Mouse (Mus musculus): ENCODE results near the gene Krtap16-1. TPM values are rescaled to one million over a fixed set of nuclear protein-coding genes. Genes with fewer than 3 reads are reported as not detected.

Gene Krtap16-1
- polyA plus RNA-seq (2015; fragmentation: Nextera tagmentation; extraction: Ambion mirVana): not detected in 2 replicates

DNA sequence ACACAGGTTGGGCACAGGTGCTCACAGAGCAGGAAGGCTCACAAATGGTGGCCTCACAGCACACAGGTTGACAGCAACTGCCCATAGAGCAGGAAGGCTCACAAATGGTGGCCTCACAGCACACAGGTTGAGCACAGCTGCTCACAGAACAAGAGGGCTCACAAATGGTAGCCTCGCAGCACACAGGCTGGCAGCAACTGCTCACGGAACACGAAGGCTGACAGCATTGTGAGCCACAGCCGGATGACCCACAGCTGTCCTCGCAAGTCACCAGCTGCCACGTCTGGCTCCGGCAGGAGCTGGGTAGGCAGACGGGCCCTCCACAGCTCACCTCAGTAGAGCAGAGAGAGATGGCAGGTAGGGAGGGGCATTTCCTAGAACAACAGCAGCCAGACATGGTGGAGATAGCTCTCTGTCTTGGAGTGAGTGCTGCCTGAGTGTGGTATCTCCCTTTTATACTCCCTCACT lies at the start of gene Krtap16-1:
Gene Krtap16-1 (minus strand): TSS at position 418 of the 468 bp plus-strand sequence.
- no peak within 1 kb of the TSS for H3K27ac ChIP-seq
- no peak within 1 kb of the TSS for H3K4me3 ChIP-seq
- H3K4me1 ChIP-seq: no peaks in the 10 kb centered on the region
- no peak within 1 kb of the TSS for H3K9ac ChIP-seq
- no peak for ATAC-seq (ENCODE audit: insufficient number of reproducible peaks, insufficient read depth, low FRiP score, low TSS enrichment, low read depth)
- WGBS: 83% methylated on average over 8 of the region's 8 CpGs
- no peaks in the 10 kb centered on the region for H3K36me3 ChIP-seq
- H3K27me3 ChIP-seq: peaks cover 16% of the 10 kb centered on the region; the same call in 1 of the 2 replicates
- H3K4me2 ChIP-seq: no peak within 1 kb of the TSS
- no peaks in the 10 kb centered on the region for H3K9me3 ChIP-seq

DNA sequence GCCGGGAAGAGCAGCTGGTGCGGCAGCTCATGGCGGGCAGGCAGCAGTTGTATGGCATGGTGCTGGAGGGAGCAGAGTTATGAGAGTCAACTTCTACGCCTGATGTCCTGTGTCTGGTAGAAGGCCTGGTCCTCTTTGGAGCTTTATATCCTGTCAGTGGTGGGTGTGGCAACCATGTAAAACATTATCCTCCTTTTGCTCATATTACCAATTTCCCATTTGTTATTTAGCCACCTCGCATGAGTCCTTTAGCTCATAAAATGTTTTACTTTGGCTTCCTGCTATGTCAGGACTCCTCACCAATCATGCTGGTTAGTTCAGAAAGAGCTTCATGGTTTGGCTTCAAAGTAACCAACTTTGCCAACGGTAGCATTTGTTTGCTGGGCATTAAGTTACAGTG lies 43.4 kb upstream of the Krtap16-1 start, which contains the start of gene Krt33b:
Gene Krt33b (minus strand): TSS at position 101 of the 400 bp plus-strand sequence.
- H3K27ac ChIP-seq: no peak within 1 kb of the TSS
- no peak within 1 kb of the TSS for H3K9ac ChIP-seq
- no peak for ATAC-seq (ENCODE audit: insufficient number of reproducible peaks, insufficient read depth, low FRiP score, low TSS enrichment, low read depth)
- H3K4me2 ChIP-seq: no peak within 1 kb of the TSS
- 90% methylated on average over 6 of the region's 6 CpGs for WGBS
- no peaks in the 10 kb centered on the region for H3K27me3 ChIP-seq
- no peak within 1 kb of the TSS for H3K4me3 ChIP-seq
- H3K4me1 ChIP-seq: 0 out of 2 replicates have a peak, but pooled peaks cover 5% of the 10 kb centered on the region
- H3K36me3 ChIP-seq: no peaks in the 10 kb centered on the region
- no peaks in the 10 kb centered on the region for H3K9me3 ChIP-seq

DNA sequence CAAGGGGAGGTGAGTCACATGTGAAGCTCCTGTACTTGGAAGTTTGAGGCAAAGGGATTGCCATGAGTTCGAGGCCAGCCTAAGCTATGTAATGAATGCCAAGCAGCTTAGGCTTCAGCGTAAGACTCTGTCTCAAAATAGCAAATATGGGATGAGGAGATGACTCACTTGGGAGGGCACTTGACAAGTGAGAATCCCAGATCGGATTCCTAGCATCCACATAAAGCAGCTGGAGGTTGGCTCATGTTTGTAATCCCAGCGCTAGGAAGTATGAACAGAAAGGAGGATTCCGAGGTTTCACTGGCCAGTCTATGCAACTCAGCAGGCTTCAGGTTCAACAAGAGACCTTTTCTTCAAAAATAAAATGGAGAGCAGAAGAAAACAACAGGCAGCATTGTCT lies 35.0 kb upstream of the Krtap16-1 start:
- H3K36me3 ChIP-seq: no peaks in the 10 kb centered on the region
- no peak overlapping the region for H3K27ac ChIP-seq
- no peaks in the 10 kb centered on the region for H3K4me1 ChIP-seq
- no peak for ATAC-seq (ENCODE audit: insufficient number of reproducible peaks, insufficient read depth, low FRiP score, low TSS enrichment, low read depth)
- no peaks in the 10 kb centered on the region for H3K27me3 ChIP-seq
- H3K4me3 ChIP-seq: no peak overlapping the region
- no peaks in the 10 kb centered on the region for H3K9me3 ChIP-seq
- 76% methylated on average over 5 of the region's 5 CpGs for WGBS
- no peak overlapping the region for H3K9ac ChIP-seq
- H3K4me2 ChIP-seq: no peak overlapping the region

DNA sequence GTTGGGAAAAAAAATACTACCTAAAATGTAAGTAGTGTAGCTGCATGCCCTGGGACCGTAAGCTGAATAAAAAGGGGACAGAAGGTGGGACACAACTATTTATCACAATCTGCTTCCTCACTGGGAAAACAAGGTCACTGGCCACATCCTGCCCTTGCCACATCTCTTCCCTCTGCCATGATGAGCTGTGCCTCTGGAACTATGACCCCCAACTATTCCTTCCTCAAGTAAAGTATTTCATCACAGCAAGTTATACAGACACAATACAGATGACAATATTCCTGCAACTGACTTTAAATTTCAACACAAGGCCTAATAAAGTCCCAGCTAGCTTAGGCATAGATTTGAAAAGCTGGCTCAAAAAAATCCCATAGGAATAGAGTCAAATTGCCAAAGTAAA lies 33.1 kb upstream of the Krtap16-1 start:
- Histone ChIP-seq H3K9ac (no peak overlapping the region), H3K4me3 (no peak overlapping the region), H3K27ac (no peak overlapping the region), H3K27me3 (no peaks in the 10 kb centered on the region), H3K4me1 (no peaks in the 10 kb centered on the region), H3K4me2 (no peak overlapping the region), H3K36me3 (no peaks in the 10 kb centered on the region), H3K9me3 (no peaks in the 10 kb centered on the region)
- 97% methylated on average over 1 of the region's 1 CpGs for WGBS
- no peak for ATAC-seq (ENCODE audit: insufficient number of reproducible peaks, insufficient read depth, low FRiP score, low TSS enrichment, low read depth)

DNA sequence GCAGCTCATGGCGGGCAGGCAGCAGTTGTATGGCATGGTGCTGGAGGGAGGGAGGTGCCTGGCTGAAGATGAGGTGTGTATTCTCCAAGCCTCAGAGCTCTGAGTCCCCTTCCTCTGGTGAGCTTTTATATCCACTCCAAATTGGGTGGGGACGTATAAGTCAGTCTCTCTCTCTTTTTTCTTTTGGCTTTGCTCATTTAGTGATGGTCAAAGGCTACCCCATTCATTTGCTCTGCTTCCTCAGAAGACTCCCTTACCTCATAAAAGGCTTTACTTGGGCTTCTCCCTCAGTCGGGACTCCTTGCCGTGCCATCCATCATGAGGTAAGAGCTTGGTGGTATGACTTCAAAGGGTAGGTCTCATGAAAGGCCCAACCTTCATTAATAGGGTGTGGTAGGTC lies 29.7 kb upstream of the Krtap16-1 start, which contains the start of gene Krt33a:
Gene Krt33a (minus strand): TSS at position 101 of the 400 bp plus-strand sequence.
- Histone ChIP-seq H3K4me2 (no peak within 1 kb of the TSS), H3K36me3 (no peaks in the 10 kb centered on the region), H3K27me3 (no peaks in the 10 kb centered on the region), H3K4me1 (no peaks in the 10 kb centered on the region), H3K9me3 (no peaks in the 10 kb centered on the region), H3K27ac (no peak within 1 kb of the TSS), H3K9ac (no peak within 1 kb of the TSS), H3K4me3 (no peak within 1 kb of the TSS)
- 87% methylated on average over 4 of the region's 4 CpGs for WGBS
- no peak for ATAC-seq (ENCODE audit: insufficient number of reproducible peaks, insufficient read depth, low FRiP score, low TSS enrichment, low read depth)

DNA sequence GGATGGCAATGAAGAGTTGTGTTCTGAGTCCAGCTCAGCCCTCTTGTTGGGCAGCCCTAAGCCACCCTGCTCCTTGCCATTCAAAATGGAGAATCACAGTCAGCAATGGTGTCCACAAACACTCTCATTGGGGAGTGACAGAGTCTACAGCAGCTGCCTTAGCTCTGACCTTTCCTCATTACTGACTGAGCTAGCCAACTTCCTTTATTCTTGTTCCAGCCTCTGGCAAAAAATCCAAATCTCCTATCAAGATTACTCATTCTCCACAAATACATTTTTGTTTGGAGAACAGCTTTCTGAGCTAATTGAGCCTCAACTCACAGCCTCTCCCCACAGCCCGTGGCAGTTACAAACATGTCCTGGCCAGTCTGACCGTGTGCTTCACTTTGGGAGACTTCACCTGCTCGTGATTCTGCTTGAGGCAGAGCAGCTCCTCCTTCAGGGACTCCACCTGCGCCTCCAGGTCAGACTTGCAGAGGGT lies 27.3 kb upstream of the Krtap16-1 start:
- ATAC-seq (ENCODE audit: insufficient number of reproducible peaks, insufficient read depth, low FRiP score, low TSS enrichment, low read depth): no peak
- no peak overlapping the region for H3K4me3 ChIP-seq
- H3K27ac ChIP-seq: no peak overlapping the region; the same call in 1 of the 2 replicates
- WGBS: 60% methylated on average over 4 of the region's 4 CpGs
- no peaks in the 10 kb centered on the region for H3K4me1 ChIP-seq
- no peak overlapping the region for H3K4me2 ChIP-seq
- no peak overlapping the region for H3K9ac ChIP-seq
- H3K36me3 ChIP-seq: no peaks in the 10 kb centered on the region
- H3K27me3 ChIP-seq: no peaks in the 10 kb centered on the region
- H3K9me3 ChIP-seq: no peaks in the 10 kb centered on the region

DNA sequence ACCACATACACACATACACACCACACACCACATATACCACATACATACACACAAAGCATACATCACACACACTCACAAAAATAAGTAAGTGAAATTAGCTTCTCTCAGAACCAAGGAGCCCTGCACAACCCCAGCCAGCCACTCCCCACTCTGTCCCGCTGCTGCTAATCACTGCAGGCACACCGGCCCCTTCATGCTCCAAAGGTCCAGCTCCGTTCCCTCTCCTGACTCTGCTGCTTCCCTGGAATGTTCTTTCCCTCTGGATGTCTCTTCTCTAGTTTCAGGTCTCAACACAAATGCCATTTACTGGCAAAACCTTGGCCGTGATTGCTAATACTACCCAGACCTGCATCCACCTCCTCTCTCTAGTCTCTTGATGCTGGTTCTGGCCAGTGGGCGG lies 24.3 kb upstream of the Krtap16-1 start:
- no peaks in the 10 kb centered on the region for H3K27me3 ChIP-seq
- H3K27ac ChIP-seq: no peak overlapping the region
- no peak for ATAC-seq (ENCODE audit: insufficient number of reproducible peaks, insufficient read depth, low FRiP score, low TSS enrichment, low read depth)
- H3K36me3 ChIP-seq: no peaks in the 10 kb centered on the region
- H3K9me3 ChIP-seq: no peaks in the 10 kb centered on the region
- H3K4me2 ChIP-seq: no peak overlapping the region
- WGBS: 84% methylated on average over 5 of the region's 5 CpGs
- H3K4me3 ChIP-seq: no peak overlapping the region
- no peak overlapping the region for H3K9ac ChIP-seq
- H3K4me1 ChIP-seq: no peaks in the 10 kb centered on the region

DNA sequence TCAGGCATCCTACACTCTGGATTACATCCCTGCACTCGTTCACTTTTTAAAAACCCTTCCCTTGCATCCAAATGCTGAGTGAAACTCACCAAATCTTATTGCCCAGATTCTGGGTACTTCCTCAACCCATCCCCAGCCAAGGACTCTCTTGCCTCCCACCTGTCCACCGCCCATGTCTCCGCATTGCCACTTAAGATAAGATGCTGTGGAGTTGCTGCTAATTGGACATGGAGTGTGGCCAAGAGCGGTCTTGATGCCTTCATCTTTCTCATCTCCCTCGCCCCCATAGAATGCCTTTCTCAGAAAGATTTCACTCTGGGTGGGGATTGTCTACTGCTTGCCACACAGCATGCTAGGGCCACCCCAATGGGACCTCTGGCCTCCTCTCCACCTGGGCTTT lies 21.9 kb upstream of the Krtap16-1 start:
- no peak overlapping the region for H3K4me2 ChIP-seq
- no peaks in the 10 kb centered on the region for H3K27me3 ChIP-seq
- H3K9ac ChIP-seq: no peak overlapping the region
- no peaks in the 10 kb centered on the region for H3K9me3 ChIP-seq
- H3K4me1 ChIP-seq: no peaks in the 10 kb centered on the region
- no peaks in the 10 kb centered on the region for H3K36me3 ChIP-seq
- 87% methylated on average over 5 of the region's 5 CpGs for WGBS
- no peak overlapping the region for H3K27ac ChIP-seq
- H3K4me3 ChIP-seq: no peak overlapping the region
- no peak for ATAC-seq (ENCODE audit: insufficient number of reproducible peaks, insufficient read depth, low FRiP score, low TSS enrichment, low read depth)

DNA sequence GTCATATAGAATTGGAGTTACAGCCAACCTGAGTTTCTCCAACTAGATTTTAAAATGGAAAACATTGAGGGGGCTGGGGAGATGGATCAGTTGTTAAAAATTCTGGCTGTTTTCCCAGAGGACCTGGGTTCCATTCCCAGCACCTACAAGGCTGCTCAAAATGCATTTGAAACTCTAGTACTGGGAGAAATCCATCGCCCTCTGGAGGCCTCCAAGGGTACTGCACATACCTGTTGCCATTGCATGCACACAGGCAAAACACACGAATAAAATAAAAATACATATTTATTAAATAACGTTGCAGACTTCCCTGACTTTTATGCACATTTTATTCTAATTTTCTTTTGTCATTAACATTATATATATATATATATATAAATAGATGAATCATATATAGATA lies 20.2 kb upstream of the Krtap16-1 start:
- Histone ChIP-seq H3K36me3 (no peaks in the 10 kb centered on the region), H3K27me3 (no peaks in the 10 kb centered on the region), H3K27ac (no peak overlapping the region), H3K4me2 (no peak overlapping the region), H3K9ac (no peak overlapping the region), H3K9me3 (0 out of 2 replicates have a peak, but pooled peaks cover under 1% of the 10 kb centered on the region), H3K4me1 (no peaks in the 10 kb centered on the region), H3K4me3 (no peak overlapping the region)
- whole genome bisulfite sequencing: 59% methylated on average over 3 of the region's 3 CpGs
- no peak for ATAC-seq (ENCODE audit: insufficient number of reproducible peaks, insufficient read depth, low FRiP score, low TSS enrichment, low read depth)

DNA sequence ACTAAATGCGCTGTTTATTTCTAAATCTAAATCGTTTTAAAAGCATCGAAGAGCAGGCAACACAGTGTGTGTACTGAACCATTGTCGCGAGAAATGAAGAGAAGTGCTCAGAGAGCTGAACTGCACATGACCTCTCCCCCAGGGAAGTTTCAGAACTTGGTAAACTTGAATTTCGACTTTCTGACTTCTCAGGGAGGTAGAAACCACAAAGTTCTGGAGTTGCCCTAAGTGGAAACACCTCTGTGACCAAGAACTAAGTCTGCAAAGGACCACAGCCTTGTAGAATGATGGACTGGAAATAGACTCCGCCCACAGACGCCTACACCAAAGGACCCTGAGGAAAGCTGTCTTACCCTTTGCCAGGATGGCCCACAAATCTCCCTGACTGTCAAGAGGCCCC lies 19.5 kb upstream of the Krtap16-1 start:
- Histone ChIP-seq H3K27ac (no peak overlapping the region), H3K27me3 (no peaks in the 10 kb centered on the region), H3K4me2 (no peak overlapping the region), H3K36me3 (no peaks in the 10 kb centered on the region), H3K4me1 (no peaks in the 10 kb centered on the region), H3K4me3 (no peak overlapping the region), H3K9ac (no peak overlapping the region), H3K9me3 (0 out of 2 replicates have a peak, but pooled peaks cover 3% of the 10 kb centered on the region)
- no peak for ATAC-seq (ENCODE audit: insufficient number of reproducible peaks, insufficient read depth, low FRiP score, low TSS enrichment, low read depth)
- 80% methylated on average over 8 of the region's 8 CpGs for WGBS

DNA sequence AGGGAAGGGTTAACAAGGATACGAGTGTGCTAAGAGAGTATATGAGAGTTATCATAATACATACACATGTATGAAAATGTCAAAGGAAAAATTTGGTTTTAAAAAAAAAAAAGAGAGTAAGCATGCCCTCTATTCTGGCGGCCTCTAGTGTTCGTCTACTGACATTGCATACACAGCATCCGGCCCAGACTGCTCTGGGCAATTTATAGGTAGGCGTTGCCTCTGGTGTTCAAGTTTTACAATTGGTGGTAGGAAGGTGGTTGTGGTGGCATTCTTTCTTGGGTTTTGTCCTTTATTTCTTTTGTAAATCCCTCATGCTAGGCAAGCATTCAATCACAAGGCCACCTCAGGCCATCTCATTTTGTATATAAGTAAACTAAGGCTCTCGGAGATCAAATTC lies 18.4 kb upstream of the Krtap16-1 start:
- Histone ChIP-seq H3K4me2 (no peak overlapping the region), H3K4me3 (no peak overlapping the region), H3K4me1 (no peaks in the 10 kb centered on the region), H3K9me3 (0 out of 2 replicates have a peak, but pooled peaks cover 3% of the 10 kb centered on the region), H3K27me3 (no peaks in the 10 kb centered on the region), H3K36me3 (no peaks in the 10 kb centered on the region), H3K27ac (no peak overlapping the region), H3K9ac (no peak overlapping the region)
- WGBS: 19% methylated on average over 6 of the region's 6 CpGs
- no peak for ATAC-seq (ENCODE audit: insufficient number of reproducible peaks, insufficient read depth, low FRiP score, low TSS enrichment, low read depth)

DNA sequence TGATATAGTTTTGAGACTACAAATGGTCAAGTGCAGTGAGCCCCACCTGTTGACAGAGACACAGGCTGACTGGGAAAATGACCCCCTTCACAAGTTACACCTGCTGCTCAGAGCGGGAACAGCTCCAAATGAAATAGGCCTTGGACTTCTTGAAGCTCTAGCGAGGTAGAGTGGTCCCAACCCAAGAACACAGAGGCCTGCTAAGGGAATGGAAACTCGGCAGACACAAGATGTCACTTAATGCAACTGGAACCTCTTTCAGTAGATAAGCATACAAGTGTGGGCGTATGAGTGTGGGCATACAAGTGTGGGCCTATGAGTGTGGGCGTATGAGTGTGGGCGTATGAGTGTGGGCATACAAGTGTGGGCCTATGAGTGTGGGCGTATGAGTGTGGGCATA lies 12.7 kb upstream of the Krtap16-1 start:
- Histone ChIP-seq H3K4me1 (no peaks in the 10 kb centered on the region), H3K4me2 (no peak overlapping the region), H3K9ac (no peak overlapping the region), H3K9me3 (0 out of 2 replicates have a peak, but pooled peaks cover 3% of the 10 kb centered on the region), H3K4me3 (no peak overlapping the region), H3K36me3 (no peaks in the 10 kb centered on the region), H3K27me3 (peaks cover 21% of the 10 kb centered on the region), H3K27ac (no peak overlapping the region)
- ATAC-seq (ENCODE audit: insufficient number of reproducible peaks, insufficient read depth, low FRiP score, low TSS enrichment, low read depth): no peak
- 90% methylated on average over 7 of the region's 7 CpGs for WGBS

Data from embryonic facial prominence, embryonic 13.5 days (tissue).